Mouse (Mus musculus) liver, embryonic 15.5 days (tissue): ENCODE measurements around the gene 4930539E08Rik. TPM values are rescaled to one million over a fixed set of nuclear protein-coding genes. Genes with fewer than 3 reads are reported as not detected.
A peak's percentile ranks its signal among the peaks of the same experiment; 100 is the strongest.

Experiments
- ATAC-seq: fragments of 200-750 bp; cut with Nextera tagmentation; 2 replicates; pipeline ENCODE4 v1.8.0; 2017; ENCODE audit warnings: moderate number of reproducible peaks, mild to moderate bottlenecking, moderate library complexity; ENCODE audit not compliant: insufficient read depth
- H3K27ac ChIP-seq: fragments of 300-500 bp; sonication (generic); replicated peaks from 2 replicates; pipeline ENCODE4 v1.5.1; 2015; ENCODE audit warnings: mild to moderate bottlenecking, inconsistent platforms
- H3K27me3 ChIP-seq: fragments of 300-500 bp; sonication (generic); 2 replicates; pipeline ENCODE4 v1.6.1; 2015; ENCODE audit warnings: mild to moderate bottlenecking, inconsistent platforms
- H3K36me3 ChIP-seq: fragments of 300-500 bp; sonication (generic); replicated peaks from 2 replicates; pipeline ENCODE4 v1.6.1; 2015; ENCODE audit warnings: moderate library complexity, mild to moderate bottlenecking, inconsistent platforms
- H3K4me1 ChIP-seq: fragments of 300-500 bp; sonication (generic); replicated peaks from 2 replicates; pipeline ENCODE4 v1.6.1; 2015; ENCODE audit warnings: inconsistent platforms
- H3K4me2 ChIP-seq: fragments of 300-500 bp; sonication (generic); 2 replicates; pipeline ENCODE4 v1.6.1; 2015; ENCODE audit warnings: moderate library complexity, mild to moderate bottlenecking, inconsistent platforms
- H3K4me3 ChIP-seq: fragments of 300-500 bp; sonication (generic); replicated peaks from 2 replicates; pipeline ENCODE4 v1.5.1; 2015; ENCODE audit warnings: mild to moderate bottlenecking, inconsistent platforms
- H3K9ac ChIP-seq: fragments of 300-500 bp; sonication (generic); 2 replicates; pipeline ENCODE4 v1.6.1; 2015; ENCODE audit warnings: moderate library complexity, mild to moderate bottlenecking, inconsistent platforms
- H3K9me3 ChIP-seq: fragments of 300-500 bp; sonication (generic); replicated peaks from 2 replicates; pipeline ENCODE4 v1.6.1; 2016; ENCODE audit warnings: inconsistent platforms
- WGBS: fragments of 180-500 bp; shearing (Covaris S2); methylation state at CpG from one replicate; pipeline ENCODE4 v1.1.7; 2015; ENCODE audit warnings: mixed read lengths; ENCODE audit not compliant: insufficient replicate concordance; 5-methylcytosine and 5-hydroxymethylcytosine counted together
- polyA plus RNA-seq: library from polyadenylated mRNA; unstranded; fragments of >200 nt; fragmentation: Nextera tagmentation; extraction: Ambion mirVana; gene quantifications from 2 replicates; pipeline ENCODE4 v1.2.1, GENCODE M21; 2015

Gene 4930539E08Rik
- polyA plus RNA-seq, 1 experiment from 2014 or later: 0.08 TPM

DNA sequence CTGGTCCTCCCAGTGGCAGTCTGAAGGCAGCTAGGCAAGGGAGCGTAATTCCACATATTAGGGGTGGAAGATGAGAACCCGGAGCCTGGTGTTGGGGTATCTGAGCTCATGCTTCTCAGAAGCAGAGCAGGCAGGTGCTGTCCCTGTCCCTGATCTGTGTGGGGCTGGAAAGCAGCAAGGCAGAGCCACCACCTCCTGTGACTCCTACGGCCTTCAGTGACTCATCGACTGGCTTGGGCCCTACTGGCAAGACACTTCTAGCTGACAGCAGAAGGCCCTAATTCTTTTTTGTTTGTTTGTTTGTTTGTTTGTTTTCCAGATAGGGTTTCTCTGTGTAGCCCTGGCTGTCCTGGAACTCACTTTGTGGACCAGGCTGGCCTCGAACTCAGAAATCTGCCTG is 64.6 kb downstream of the 4930539E08Rik start:
- 82% methylated on average over 5 of the region's 5 CpGs for WGBS
- Histone ChIP-seq H3K4me1 (peaks cover 24% of the 10 kb centered on the region), H3K4me2 (no peak overlapping the region), H3K27ac (no peak overlapping the region), H3K9me3 (no peaks in the 10 kb centered on the region), H3K4me3 (no peak overlapping the region), H3K27me3 (no peaks in the 10 kb centered on the region), H3K36me3 (no peaks in the 10 kb centered on the region), H3K9ac (no peak overlapping the region)
- no peak for ATAC-seq

- Histone ChIP-seq H3K4me2 (peak overlapping the region; percentile 24; the same call in 1 of the 2 replicates), H3K4me1 (peaks cover 24% of the 10 kb centered on the region), H3K27ac (no peak overlapping the region; the same call in 1 of the 2 replicates), H3K27me3 (no peaks in the 10 kb centered on the region), H3K4me3 (no peak overlapping the region), H3K9ac (no peak overlapping the region), H3K36me3 (no peaks in the 10 kb centered on the region), H3K9me3 (no peaks in the 10 kb centered on the region)
- 20% methylated on average over 11 of the region's 11 CpGs for WGBS
- peak; percentile 66 for ATAC-seq
Measured at GRCm38 (mm10) chr17:28846974-28847617, 68.0 kb downstream of the 4930539E08Rik start.

Other genes with a start within 250 kb of the 4930539E08Rik start
- 0.07 and 0.17 TPM in 2 replicates for gene Slc26a8, start 225.1 kb downstream of the 4930539E08Rik start, polyA plus RNA-seq
- gene Mapk14, start 224.0 kb downstream of the 4930539E08Rik start, polyA plus RNA-seq: 29.0 and 33.4 TPM in 2 replicates
- gene AC170998.1, start 189.2 kb downstream of the 4930539E08Rik start, polyA plus RNA-seq: 1.0 and 1.1 TPM in 2 replicates
- 7.3 and 8.9 TPM in 2 replicates for gene Mapk13, start 146.0 kb downstream of the 4930539E08Rik start, polyA plus RNA-seq
- gene Brpf3, start 114.2 kb downstream of the 4930539E08Rik start, polyA plus RNA-seq: 74.7 and 78.4 TPM in 2 replicates
- gene Pnpla1, start 56.9 kb downstream of the 4930539E08Rik start, polyA plus RNA-seq: 0.06 and 0.13 TPM in 2 replicates
- gene Pxt1, start 28.5 kb upstream of the 4930539E08Rik start, polyA plus RNA-seq: 0.25 and 0.26 TPM in 2 replicates
- 74.6 and 80.9 TPM in 2 replicates for gene Kctd20, start 36.6 kb upstream of the 4930539E08Rik start, polyA plus RNA-seq
- gene Stk38, start 92.7 kb upstream of the 4930539E08Rik start, polyA plus RNA-seq: 41.7 and 46.7 TPM in 2 replicates
- gene Srsf3, start 117.3 kb upstream of the 4930539E08Rik start, polyA plus RNA-seq: 204 and 215 TPM in 2 replicates
- 15.4 and 15.5 TPM in 2 replicates for gene Cdkn1a, start 175.7 kb upstream of the 4930539E08Rik start, polyA plus RNA-seq
- 7.8 and 10.0 TPM in 2 replicates for gene Rab44, start 198.8 kb upstream of the 4930539E08Rik start, polyA plus RNA-seq